Mouse (Mus musculus) right cerebral cortex, postnatal 4 days (tissue): Measurements from ENCODE around the gene Hpcal4.
"Not testable (repeated sequence)": the region's sequence is repeated elsewhere in the genome, so short reads cannot be mapped to it uniquely, and the experiment has no call there.

Source experiments
- DNase-seq: peaks from one replicate; pipeline ENCODE4 v3.0.0-alpha.2; 2022

Hpcal4 gene

DNA sequence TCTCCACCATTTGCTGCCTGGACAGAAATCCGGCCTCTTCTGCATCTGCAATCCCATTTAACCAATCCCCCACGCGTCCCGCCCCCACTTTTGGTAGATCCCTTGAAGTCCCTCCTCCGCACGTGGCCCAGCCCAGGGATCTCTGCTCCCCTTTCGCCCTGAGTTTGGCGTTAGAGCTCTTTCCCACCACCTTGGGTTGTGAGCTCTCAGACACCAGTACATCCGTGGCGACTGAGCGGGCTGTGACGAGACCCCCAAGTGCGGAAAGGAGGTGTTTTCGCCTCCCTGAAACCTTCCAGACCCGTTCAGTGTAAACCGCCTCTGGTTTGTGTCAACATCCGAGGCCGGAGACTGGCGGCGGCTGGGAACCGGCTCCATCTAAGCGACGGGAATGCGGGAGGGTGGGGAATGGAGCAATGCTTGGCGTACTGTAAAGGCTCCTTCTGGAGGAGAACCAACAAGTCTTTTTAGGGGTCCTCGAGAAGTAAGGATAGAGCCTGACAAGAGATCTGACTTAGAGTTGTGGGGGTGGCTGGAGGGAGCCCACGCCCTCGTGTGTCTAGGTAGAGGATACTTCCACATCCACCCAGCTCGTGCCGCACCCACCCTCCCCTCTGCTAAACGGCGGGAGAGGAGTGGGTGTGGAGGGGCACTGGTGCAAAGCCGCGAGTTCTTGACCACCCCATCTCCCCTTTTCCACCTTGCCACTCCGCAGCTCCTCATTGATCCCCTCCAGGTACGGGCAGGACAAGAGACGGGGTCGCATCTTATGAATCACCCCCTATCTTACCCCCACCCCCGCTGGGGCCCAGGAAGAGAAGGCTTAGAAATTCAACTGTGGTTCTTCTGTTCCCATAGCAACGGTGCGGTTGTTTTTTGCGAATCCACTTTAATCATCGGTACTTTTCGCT lies at the start of gene Hpcal4:
Hpcal4 (plus strand) TSS at position 900 of the 911 bp plus-strand sequence.
- peak; percentile 61 for DNase-seq

DNA sequence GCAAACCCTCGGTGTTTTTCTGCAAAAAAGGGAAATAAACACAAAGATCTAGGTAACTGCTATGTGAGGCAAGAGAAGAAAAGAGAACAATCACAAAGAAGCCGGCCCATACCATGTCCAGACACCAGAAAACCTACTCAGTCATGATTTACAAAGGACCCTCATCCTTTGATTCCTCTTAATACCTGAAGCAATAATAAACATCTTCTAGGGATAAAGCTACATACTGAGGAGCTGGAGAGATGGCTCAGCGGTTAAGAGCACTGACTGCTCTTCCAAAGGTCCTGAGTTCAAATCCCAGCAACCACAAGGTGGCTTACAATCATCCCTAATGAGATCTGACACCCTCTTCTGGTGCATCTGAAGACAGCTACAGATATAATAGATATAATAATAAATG lies 45.5 kb upstream of the Hpcal4 start:
- DNase-seq = no peak

DNA sequence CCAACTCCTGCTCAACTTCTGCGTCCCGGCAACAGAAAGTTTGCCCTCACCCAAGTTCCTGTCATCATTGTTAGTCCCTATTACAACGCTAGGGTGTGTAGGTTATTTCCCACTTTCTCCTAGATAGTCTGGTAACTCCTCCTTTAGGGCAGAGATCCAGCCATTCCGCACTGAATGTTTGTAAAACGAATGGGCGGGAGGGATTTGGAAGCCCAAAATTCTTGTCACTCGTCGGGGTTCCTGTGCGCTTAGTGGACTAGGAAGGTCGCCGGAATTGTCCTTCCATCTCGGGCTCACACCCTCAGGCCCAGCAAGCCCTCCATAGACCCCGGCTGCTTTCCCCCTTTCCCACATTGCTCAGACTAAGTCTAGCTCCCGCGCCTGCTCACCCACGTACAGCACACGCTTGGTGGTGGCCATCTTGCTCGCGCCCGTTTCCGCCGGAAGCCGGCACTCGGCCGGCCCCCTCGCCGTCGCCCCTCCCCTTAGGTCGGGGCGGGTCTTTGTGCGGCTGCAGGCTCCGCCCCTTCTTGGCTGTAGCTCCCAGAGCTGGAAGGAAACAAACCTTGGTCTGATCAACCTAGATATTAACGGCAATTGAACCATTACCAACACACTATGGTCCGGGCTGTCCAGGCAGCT lies 43.4 kb upstream of the Hpcal4 start, which contains the start of gene Ppie:
Ppie (minus strand) TSS at position 439 of the 642 bp plus-strand sequence.
- peak; percentile 78 for DNase-seq

DNA sequence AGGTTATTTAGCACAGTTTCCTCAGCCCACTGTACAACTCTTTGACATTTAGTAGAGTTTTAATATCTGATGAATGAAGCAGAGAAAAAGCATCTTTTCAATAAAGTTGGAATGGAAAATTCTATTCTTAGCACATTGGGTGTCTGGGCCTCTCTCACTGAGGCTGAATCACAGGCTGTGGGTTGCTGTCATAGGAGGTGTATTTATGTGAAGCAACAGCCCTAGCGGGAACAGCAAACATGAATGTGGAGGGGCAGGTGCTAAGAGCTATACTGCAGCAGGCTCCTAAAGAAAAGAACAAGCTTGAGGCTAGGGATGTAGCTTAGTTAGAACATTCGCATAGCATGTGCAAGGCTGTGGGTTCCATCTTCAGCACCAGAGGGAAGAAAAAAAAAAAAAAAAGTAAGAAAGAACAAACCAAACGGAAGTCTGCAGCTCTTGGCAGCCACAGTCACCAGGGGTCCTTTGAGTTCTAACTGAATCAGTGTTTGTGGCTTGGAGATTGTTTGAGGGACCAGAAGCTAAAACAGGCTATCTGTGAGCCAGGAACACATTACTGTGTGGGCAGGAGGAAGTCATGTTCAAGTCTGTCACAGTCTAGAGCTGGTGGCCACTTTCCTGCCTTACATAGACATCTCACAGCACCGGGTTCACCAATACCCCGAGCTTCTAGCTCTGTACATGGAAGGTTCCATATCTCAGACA lies 35.4 kb upstream of the Hpcal4 start:
- no peak for DNase-seq

DNA sequence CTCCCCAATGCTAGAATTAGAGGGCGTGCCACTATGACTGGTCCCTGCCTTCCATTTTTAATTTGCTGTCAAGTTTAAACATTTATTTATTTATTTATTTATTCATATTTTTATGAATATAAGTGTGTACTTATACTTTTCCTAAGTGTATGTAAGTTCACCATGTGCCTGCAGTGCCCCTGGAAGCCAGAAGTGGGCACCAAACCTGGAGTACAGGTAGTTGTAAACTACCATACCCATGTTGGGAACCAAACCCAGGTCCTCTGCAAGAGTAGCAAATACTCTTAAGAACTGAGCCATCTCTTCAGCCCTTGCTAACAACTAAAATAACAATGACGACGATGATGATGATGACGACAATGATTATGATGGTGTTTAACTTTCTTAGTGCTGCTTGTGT lies 31.0 kb upstream of the Hpcal4 start:
- DNase-seq = no peak

DNA sequence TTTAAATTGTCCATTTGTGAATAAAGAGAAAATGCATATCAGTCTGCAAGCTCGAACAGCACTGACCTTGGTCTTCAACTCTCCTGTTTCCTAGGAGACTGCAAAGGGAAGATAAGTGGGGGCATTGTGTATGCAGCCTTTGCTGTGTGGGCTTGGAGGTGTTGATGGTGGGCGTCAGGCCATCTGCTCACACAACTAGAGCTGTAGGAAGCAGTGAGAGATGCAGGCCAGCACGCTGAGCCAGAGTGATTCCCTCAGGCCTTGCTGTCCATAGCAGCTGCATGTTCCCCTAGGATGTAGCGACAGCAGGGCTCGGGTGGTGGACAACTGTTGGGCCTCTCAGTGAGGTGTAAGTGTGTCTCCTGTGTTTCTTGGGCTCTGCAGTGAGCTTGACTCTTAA lies 30.1 kb upstream of the Hpcal4 start:
- DNase-seq = peak; percentile 33

DNA sequence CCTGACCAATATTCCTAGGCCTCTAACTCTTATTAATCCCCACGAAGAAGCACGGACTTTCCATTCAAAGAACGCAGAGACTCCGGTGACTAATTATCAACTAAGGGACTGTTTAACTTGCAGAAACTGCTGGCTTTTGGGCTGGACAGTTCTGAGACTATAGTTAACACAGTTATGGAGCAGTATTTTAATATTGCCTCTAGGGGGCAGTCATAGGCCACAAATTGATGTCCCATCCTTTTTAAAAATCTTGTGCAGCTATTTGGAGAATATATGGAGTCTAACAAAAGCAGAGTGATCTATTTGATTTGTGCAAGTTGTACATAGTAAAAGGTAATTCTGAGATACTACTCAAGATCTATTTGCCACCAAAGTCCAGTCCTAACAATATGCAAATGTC lies 28.0 kb upstream of the Hpcal4 start:
- DNase-seq = no peak

DNA sequence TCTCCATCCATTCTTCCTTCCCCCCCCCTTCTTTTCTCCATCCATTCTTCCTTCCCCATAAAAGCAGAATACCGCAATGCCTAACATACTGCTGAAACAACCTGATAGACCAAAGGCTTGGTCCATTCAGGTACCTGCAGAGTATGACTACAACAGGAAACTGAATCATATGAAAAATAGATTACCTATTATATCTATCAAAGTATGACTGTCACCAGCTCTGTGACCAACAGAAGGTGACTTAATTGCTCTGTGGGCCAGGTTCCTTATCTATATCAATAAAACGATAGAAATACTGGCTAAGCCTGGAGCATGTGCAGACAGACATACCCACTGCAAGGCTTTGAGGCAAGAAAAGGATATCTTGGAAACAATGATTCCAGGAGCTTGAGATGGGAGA lies 27.6 kb upstream of the Hpcal4 start:
- no peak for DNase-seq

DNA sequence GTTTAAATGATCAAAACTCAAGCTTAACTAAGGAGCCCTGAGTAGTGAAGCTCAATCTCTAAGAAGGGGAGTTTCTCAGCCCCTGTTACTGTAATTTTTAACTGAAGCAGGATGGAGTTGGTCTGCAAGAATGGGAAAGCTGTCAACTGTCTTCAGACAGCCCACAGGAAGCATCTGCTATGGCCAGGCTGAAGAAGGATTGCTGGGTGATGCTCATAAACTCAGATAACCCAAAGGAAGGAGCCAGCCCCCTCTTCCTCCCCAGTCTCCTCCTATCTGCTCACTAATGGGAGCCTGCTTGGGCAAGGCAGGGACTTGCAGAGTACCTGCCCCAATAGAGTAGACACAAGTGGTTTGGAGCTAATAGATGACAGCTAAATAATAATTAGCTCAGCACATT lies 27.2 kb upstream of the Hpcal4 start:
- DNase-seq = no peak

DNA sequence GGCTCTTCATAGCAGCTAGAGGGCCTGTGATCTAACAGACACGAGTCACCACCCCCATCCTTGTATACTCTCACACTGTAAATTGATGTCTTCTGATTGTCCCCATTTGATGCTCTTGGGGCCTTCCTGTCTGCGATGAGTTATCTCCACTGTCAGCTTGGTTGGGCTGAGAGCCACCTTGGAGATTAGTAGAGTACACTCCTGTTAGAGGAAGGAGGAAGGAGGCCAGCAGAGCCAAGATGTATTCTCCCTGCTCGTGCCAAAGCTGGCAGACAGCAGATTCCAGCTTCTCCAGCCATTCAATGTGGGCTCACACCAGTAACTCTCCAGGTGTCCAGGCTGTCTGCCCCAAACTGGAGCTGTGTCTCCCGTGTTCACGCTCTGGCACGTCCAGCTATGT lies 22.5 kb upstream of the Hpcal4 start:
- DNase-seq = no peak

DNA sequence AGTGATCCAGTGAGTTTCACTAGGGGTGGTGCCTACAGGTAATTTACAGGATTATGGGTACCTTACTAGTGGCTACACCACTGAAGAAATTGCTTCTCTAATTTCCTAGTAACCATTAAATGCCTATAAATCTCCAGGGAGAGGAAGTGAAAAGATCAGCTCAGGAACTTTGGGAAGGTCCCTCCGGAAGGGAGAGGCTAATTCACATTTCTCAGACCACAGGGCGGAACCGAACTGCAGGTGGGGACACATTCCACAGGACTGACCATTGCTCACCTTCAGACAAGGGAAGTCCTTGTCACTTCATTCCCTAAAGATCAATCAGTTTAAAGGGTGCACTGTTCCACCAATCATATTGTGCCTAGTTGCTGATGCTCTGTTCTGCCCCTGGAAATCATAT lies 21.8 kb upstream of the Hpcal4 start:
- not testable (repeated sequence) for DNase-seq

DNA sequence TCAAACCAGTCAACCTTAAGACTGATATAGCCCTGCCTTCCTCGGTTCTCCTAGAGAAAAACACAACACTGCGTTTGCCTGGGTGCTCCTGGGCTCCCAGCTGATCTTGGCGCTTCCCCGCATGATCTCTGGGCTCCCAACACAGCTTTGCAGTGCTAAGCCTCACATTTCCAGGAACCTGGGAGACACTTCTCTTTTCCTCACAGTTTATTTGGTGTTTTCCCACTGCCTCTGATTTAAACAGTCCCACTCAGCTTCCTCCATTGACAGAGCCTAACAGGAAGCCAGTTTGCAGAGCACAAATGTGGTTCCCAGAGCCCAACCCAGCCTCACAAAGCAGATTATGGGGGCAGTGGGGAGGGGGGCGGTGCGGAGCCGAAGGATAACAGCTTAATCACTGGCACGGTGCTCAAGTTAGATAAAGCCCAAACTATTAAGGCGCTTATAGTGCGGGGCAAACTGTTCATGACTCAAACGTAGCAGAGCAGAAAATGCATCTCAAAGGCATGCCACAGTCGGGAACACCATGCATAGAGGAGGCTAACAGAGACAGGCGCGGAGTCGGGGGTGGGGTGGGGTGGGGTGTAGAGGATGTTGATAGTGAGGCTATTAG lies 20.6 kb upstream of the Hpcal4 start:
- DNase-seq = no peak

DNA sequence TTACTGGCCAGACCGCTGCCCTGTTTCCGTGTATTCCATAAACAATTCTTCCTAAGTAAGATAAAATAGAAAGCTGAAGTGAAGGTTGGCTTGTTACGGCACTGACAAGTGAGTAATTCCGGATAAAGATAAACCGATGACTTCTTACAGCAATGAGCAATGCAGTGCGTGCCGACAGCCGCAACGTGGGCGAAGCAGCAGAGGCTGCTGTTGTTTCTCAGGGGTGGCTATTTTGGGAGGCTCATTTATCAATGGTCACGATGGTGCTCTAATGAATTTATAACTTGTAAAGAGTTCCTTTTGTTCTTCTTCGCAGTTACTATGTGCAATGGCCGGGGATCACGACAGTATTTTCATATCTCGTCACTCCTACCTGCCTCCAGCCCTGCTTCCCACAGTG lies 18.9 kb upstream of the Hpcal4 start:
- DNase-seq = no peak

DNA sequence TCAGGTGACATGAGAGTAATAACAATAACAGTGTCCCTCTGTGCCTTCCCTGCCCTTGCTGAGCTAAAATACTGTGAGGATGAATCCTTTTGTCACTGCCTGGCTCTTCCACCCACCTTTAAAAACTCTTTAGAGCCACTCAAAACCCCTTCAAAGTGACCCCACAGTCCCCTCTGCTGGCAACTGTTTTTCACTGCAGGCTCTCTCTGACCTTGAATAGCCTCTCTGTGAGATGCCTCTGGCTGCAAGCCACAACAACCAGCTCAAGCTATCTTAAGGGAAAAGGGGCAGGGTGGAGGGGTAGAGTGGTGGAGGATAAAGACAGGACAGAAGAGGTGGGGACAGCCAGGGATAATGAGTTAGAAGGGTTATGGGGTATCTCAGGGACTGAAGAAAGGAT lies 11.2 kb upstream of the Hpcal4 start:
- DNase-seq = no peak

DNA sequence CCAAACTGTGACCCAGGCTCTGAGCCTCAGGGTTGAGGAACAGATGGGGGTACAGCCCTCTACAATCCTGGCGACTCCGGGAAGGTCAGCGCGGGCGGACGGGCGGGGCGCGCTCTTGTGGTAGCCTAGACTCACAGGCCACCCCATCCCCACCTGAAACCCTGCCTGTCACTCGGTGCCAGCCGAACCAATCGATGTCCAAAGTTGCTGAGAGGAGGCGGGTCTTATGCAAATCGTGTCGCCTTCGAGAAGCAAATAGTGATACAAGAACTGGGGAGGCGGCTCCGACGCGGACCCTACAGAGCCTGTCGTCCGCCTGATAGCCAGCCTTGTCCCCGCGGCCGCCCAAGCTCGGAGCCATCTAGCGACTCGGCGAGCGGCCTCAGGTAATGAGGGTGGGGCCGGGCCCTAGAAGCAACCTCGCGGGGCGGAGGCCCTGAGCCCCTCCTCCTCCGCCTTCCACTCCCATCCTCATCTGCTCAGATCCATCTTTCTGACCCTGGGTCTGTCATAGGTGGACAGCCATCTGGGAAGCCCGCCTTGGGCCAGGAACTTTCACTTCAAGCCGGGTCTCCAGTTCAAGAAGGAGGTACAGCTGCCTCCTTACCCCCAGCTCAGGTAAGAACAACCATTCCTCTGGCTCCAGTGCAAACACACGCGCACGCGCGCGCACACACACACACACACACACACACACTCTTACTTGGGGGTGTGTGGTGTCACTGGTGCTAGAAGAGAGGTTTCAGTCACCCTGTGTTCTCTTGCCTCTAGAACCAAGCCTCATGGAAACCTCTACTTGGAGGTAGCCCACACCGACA lies 421 bp downstream of the Hpcal4 start:
- peak; percentile 78 for DNase-seq

DNA sequence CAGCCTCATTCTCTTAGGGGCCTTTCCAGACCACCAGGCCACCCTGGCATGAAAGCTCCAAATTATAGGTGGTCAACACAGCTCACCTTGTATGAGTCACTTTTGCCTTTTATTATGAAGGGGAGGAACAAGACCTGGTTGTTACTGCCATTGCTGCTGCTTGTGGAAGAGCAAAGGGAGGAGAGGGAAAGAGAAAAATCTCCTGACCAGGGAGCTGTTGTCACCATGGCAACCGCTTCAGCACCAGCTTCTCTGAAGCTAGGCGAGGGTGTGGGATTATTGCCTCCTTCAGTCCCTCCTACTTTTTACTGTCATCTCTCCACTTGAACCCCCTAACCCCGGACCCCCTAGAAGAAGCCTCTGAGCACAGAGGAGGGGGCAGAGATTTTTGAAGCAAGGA lies 1.8 kb downstream of the Hpcal4 start:
- peak; percentile 49 for DNase-seq

DNA sequence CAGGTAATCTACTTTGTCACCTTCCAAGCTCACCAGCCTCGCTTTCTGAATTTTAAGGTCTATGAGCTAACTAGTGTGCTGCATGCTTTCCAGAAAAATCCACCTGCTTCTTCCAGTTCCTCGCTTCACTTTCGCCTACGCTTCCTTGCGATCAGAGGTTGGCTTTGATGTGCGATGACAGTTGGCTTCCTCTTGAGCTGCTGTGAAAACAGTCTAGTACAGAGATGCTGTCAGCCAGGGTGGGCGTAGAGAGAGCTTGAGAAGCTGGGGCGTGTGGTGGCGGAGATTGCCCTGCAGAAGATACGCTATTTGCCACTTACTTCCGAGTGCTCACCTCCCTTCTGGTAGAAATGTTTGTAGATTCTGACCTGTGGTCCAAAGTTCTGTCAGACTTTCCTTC lies 9.3 kb downstream of the Hpcal4 start:
- no peak for DNase-seq

DNA sequence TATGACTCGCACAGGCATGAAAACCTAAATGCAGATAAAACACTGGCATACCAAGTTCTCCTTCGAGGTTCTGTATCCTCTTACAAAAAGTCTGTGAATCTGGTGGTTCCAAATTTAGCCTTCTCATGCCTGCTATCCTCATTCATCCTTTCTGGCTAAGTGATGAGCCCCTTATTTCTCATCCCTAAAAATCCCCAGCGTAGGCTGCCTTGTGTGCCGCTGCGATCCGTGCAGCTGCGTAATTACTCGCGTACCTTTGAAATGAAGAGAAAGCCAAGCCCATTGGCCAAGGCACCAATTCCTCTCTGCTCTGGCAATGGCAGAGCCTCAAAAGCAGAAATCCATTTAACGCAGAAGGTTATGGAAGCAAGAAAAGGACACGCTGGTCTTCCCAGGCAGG lies 10.8 kb downstream of the Hpcal4 start:
- DNase-seq = no peak

DNA sequence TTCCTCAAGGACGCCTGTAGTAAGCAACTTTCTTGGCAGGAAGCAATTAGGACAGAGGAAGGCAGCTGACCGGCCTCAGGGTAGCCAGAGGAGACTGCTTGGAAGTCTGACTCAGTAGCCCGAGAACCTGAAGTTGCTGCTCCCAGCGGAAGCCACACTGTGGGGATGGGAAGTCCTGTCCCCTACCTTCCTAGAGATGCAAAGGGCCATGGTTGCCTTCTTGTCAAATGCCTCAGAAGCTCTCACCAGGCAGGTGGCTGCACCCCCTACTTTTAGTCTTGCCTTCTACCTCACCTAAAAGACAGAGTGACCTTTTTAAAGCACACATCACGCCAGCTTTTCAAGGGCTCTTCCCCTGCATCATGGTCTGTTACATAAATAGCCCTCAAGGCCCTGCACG lies 13.7 kb downstream of the Hpcal4 start:
- DNase-seq = no peak

DNA sequence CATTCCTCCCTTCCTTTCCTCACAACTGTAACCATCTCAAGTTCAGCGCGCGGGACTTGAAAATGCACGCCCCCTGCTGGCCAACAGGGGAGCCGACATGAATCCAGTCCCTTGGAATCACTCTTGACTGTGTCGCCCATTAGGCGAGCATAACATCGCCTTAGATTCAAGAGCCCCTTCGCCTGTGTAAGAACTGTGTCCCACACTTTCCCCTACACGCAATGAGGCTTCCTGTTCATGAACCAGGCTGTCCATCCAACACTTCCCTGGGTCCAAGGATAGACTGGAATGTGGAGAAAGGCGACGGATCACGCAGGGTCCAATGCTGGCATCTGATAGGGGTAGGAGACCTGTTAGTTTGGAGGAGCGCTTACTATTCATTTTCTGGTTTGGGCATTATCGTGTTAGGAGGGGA lies 17.8 kb downstream of the Hpcal4 start:
- peak; percentile 88 for DNase-seq

DNA sequence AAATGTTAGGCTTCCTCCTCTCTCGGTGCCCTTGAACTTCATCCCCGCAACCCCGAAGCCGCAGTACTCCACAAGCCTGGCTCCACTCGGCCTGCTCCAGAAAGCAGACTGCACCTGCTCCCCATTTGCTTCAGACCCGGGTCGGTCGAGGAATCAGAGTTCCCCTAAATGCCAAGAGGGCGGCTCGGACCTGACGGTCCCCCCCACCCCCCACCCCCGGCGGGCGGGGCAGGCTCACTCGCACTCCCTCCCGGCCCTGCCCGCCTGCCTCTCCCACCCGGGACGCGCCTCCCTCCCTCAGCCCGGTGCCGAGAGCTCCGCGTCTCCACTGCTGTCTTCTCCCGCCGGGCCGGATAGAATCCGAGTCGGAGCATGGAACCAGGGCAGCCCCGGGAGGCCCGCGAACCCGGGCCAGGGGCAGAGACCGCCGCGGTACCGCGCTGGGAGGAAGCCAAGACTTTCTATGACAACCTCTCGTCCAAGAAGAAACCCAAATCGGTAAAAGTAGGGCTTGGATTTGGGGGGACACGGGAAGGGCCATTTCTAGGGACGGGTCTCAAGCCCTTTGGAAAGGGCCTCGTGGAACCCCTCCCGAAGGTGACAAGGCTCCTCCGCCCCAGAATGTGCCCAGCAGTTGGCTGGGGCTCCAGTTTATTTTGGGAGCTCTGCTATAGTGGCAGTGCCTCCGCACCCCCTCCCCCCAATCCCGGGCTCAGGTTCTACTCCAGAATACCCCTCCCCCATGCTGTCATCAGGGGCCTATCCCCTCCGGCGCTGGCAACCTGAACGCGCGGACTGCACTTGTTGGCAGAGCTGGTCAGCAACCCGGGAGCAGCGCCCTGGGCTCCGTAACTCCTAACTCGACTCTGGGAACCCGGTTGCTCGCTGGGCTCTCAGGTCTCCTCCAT lies 18.4 kb downstream of the Hpcal4 start, which contains the start of gene Nt5c1a:
Nt5c1a (plus strand) TSS at position 319 of the 908 bp plus-strand sequence.
- DNase-seq = peak; percentile 56
